Mouse (Mus musculus) splenic B cell, adult 2 months (primary cell): Measurements from ENCODE around the gene Pias4.

ENCODE experiments used
- DNase-seq: peaks from one replicate; pipeline ENCODE4 v3.0.0-alpha.2; 2011; ENCODE audit warnings: low read depth, low spot score
- H3K27me3 ChIP-seq: 2 replicates; pipeline ENCODE4 v1.6.1; 2012; ENCODE audit warnings: mild to moderate bottlenecking, low read length, moderate library complexity, mixed read lengths; ENCODE audit not compliant: control insufficient read depth, poor library complexity, insufficient read depth, severe bottlenecking
- H3K36me3 ChIP-seq: 2 replicates; pipeline ENCODE4 v1.6.1; 2012; ENCODE audit warnings: mild to moderate bottlenecking, low read length, moderate library complexity, mixed read lengths; ENCODE audit not compliant: control insufficient read depth, poor library complexity, insufficient read depth, severe bottlenecking

The Pias4 gene

DNA sequence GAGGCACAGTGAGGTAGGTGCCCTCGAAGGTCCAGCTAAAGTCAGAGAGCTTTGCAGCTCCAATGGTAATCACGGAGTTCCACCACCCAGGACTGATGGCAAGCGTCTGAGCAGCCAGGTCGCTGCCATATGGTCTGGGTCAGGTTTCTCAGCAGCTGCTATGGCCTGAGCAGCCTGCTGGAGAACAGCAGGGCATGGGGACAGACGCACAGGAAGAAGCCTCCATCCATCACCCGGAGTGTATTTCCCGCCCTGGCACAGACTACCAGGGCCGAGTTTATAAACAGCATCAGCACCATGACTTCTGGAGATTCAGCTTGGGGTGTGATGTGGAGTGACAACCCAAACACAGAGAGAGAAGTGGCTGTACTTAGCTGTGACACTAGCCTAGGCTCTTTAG lies 2.6 kb downstream of the Pias4 start:
- no peaks in the 10 kb centered on the region for H3K36me3 ChIP-seq
- H3K27me3 ChIP-seq, result no peaks in the 10 kb centered on the region
- no peak for DNase-seq

GRCm38 (mm10) chr10:81162318-81162652 lies 5.4 kb downstream of the Pias4 start:
- no peaks in the 10 kb centered on the region; the same call in 1 of the 2 replicates for H3K36me3 ChIP-seq
- no peak for DNase-seq
- no peaks in the 10 kb centered on the region for H3K27me3 ChIP-seq

GRCm38 (mm10) chr10:81161602-81162317 lies 6.0 kb downstream of the Pias4 start:
- no peaks in the 10 kb centered on the region; the same call in 1 of the 2 replicates for H3K36me3 ChIP-seq
- H3K27me3 ChIP-seq, result no peaks in the 10 kb centered on the region
- DNase-seq, result peak; percentile 97

- H3K27me3 ChIP-seq, result no peaks in the 10 kb centered on the region
- peaks cover 6% of the 10 kb centered on the region for H3K36me3 ChIP-seq
- no peak for DNase-seq
Measured at GRCm38 (mm10) chr10:81154736-81155135, 13.0 kb downstream of the Pias4 start.

- H3K27me3 ChIP-seq, result no peaks in the 10 kb centered on the region
- H3K36me3 ChIP-seq, result peaks cover 8% of the 10 kb centered on the region
- no peak for DNase-seq
Measured at GRCm38 (mm10) chr10:81154313-81154712, 13.4 kb downstream of the Pias4 start.

DNA sequence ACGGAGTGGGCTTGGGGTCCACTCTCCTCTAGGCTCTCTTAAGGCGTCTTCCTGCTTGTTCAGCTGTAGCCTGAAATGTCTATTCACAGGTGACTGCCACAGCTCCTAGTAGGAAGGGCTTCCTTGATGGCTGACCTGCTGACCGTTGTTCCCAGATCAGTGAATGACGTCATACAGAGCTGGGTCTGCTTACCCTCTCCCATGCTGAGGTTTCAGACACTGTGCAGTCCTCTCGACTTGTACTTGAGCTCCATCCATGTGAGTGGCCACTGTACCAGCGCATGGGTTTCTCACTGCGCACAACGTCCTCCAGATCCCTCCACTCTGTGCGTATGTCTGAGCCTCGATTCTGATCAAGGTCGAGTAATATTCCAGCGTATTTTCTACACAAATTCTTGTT lies 15.1 kb downstream of the Pias4 start:
- no peak for DNase-seq
- Histone ChIP-seq H3K36me3 (peaks cover 18% of the 10 kb centered on the region), H3K27me3 (no peaks in the 10 kb centered on the region)

GRCm38 (mm10) chr10:81151261-81151660 lies 16.5 kb downstream of the Pias4 start:
- peaks cover 27% of the 10 kb centered on the region for H3K36me3 ChIP-seq
- no peaks in the 10 kb centered on the region for H3K27me3 ChIP-seq
- no peak for DNase-seq

DNA sequence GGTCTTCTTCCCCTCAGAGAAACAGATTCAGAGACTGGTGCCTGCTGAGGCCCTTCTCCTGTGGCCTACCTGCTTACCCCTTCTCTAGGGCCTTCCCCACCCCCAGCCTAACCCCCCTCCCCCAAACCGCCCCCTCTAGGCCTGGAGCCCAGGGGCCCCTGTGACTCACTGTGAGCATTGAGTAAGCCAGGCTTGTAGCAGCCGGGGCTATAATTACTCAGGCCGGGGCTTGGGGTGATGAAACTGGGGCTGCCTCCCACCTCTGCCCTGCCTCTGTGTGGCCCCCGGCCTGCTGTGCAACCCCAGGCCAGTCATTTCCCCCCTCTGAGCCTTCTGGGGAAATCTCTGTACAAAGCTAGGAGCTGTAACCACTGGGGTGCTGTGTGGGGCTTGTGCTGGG lies 21.4 kb downstream of the Pias4 start:
- no peak for DNase-seq
- Histone ChIP-seq H3K27me3 (no peaks in the 10 kb centered on the region), H3K36me3 (peaks cover 45% of the 10 kb centered on the region)

DNA sequence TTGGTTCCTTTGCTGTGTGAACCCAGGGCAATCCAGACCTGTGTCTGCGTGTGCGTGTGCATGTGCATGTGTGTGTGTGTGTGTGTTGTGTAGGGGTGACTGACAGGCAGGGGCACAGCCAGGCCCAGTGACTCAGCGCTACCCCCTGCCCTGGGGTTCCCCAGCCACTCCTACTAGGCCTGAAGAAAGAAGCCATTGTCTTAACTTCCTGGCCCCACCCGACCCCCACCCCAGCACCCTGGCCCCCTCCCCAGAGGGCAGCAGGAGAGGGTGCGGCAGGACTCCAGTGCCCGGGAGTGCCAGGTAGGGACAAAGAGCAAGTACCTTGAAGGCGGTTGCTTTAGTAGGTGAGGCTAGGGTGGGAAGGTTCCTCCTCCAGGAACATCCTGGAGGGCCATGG lies 21.9 kb downstream of the Pias4 start:
- no peak for DNase-seq
- H3K27me3 ChIP-seq, result no peaks in the 10 kb centered on the region
- H3K36me3 ChIP-seq, result peaks cover 46% of the 10 kb centered on the region

GRCm38 (mm10) chr10:81145307-81145706 lies 22.4 kb downstream of the Pias4 start:
- Histone ChIP-seq H3K27me3 (no peaks in the 10 kb centered on the region), H3K36me3 (peaks cover 46% of the 10 kb centered on the region)
- no peak for DNase-seq

DNA sequence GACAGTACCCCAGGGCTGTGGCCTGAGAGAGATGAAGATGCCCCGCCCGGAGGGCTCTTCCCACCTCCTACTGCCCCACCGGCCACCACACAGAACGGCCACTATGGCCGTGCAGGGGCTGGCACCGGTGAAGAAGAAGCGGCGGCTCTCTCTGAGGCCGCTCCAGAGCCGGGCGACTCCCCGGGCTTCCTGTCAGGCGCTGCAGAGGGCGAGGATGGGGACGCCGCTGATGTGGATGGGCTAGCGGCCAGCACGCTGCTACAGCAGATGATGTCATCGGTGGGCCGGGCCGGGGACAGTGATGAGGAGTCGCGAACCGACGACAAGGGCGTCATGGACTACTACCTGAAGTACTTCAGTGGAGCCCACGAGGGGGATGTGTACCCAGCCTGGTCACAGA lies 23.1 kb downstream of the Pias4 start:
- peaks cover 46% of the 10 kb centered on the region for H3K36me3 ChIP-seq
- no peak for DNase-seq
- H3K27me3 ChIP-seq, result no peaks in the 10 kb centered on the region

- Histone ChIP-seq H3K36me3 (peaks cover 41% of the 10 kb centered on the region), H3K27me3 (no peaks in the 10 kb centered on the region)
- no peak for DNase-seq
Measured at GRCm38 (mm10) chr10:81143845-81144437, 23.8 kb downstream of the Pias4 start.

- DNase-seq, result no peak
- Histone ChIP-seq H3K27me3 (no peaks in the 10 kb centered on the region), H3K36me3 (peaks cover 36% of the 10 kb centered on the region)
Measured at GRCm38 (mm10) chr10:81143157-81143633, 24.5 kb downstream of the Pias4 start.

GRCm38 (mm10) chr10:81142551-81142981 lies 25.2 kb downstream of the Pias4 start:
- Histone ChIP-seq H3K27me3 (no peaks in the 10 kb centered on the region), H3K36me3 (peaks cover 34% of the 10 kb centered on the region)
- no peak for DNase-seq

GRCm38 (mm10) chr10:81141455-81142210 lies 26.1 kb downstream of the Pias4 start:
- Histone ChIP-seq H3K27me3 (no peaks in the 10 kb centered on the region), H3K36me3 (peaks cover 27% of the 10 kb centered on the region)
- no peak for DNase-seq
